Mouse (Mus musculus): ENCODE results near the gene Tnrc6c.

GRCm38 (mm10) chr11:117678155-117678554 is 24.1 kb downstream of the Tnrc6c start:
- no peak for TF ChIP-seq ELF1 (IDR thresholded peaks at IDR 0.05; ENCODE audit: low read depth, low read length)
- no peak for TF ChIP-seq MAFK (IDR thresholded peaks at IDR 0.05; ENCODE audit: insufficient replicate concordance, low read length)
- TF ChIP-seq CTCF (conservative IDR thresholded peaks at IDR 0.05 in 1 of 2, IDR thresholded peaks at IDR 0.05 in 1 of 2; ENCODE audit: low read depth in 2 of 2, low read length in 2 of 2), result no peak
